Comparison of ENCODE assay signal across 13 mouse cellular contexts in the genomic region with DNA sequence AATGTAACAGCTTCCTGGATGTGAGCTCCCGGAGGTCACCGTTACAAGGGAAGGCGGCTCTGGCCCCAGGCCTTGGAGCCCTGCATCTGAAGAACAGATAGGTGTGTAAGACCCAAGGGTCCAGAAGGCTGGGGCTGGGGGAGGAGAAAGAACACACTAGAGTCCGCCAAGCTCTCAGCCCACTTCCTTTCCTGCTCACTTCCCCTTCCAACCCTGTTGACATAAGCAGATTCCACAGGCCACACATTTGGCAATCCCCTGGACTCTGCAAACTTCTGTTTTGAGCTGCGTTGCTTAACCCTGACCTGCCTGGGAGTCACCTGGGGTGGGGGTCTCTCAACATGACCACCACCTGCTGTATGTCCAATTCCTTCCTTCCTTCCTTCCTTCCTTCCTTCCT. TPM values are rescaled to one million over a fixed set of nuclear protein-coding genes. Genes with fewer than 3 reads are reported as not detected.
A peak's percentile ranks its signal among the peaks of the same experiment; 100 is the strongest.
DNase-seq lines count a peak whose midpoint lies in the region; ATAC-seq lines count a peak whose summit lies in the region.
"Had no signal": no experiment of that assay in that cellular context is flagged by ENCODE, and none has a peak within 500 bp of the region (broad histone marks: within the 10 kb centered on the region; RNA-seq: fewer than 3 reads in every experiment).

A gene (minus strand): TSS at position 88 of the 400 bp plus-strand sequence.

- H3K4me3 ChIP-seq in heart, embryonic 10.5 days, result no peak within 1 kb of the TSS
- H3K4me3 ChIP-seq in heart, embryonic 11.5 days (ENCODE audit: low read depth, low read length), result no peak within 1 kb of the TSS
- H3K4me3 ChIP-seq in hindbrain, embryonic 13.5 days, result no peak within 1 kb of the TSS
- H3K4me3 ChIP-seq: stomach, embryonic 15.5 days had no signal

- no peaks in the 10 kb centered on the region for H3K27me3 ChIP-seq in heart, embryonic 10.5 days (ENCODE audit: insufficient read depth, poor library complexity, severe bottlenecking)
- H3K27me3 ChIP-seq in heart, embryonic 11.5 days (ENCODE audit: control insufficient read depth, insufficient read depth, low read length), result no peaks in the 10 kb centered on the region
- H3K27me3 ChIP-seq in hindbrain, embryonic 13.5 days, result no peaks in the 10 kb centered on the region
- H3K27me3 ChIP-seq: stomach, embryonic 15.5 days had no signal

- H3K9me3 ChIP-seq in heart, embryonic 10.5 days, result no peaks in the 10 kb centered on the region
- no peaks in the 10 kb centered on the region for H3K9me3 ChIP-seq in heart, embryonic 11.5 days (replicated peaks; ENCODE audit: control insufficient read depth, low read length)
- H3K9me3 ChIP-seq in hindbrain, embryonic 13.5 days, result no peaks in the 10 kb centered on the region
- H3K9me3 ChIP-seq: stomach, embryonic 15.5 days had no signal

- WGBS in heart, embryonic 10.5 days, result 63% methylated on average over 5 of the region's 5 CpGs
- WGBS in heart, embryonic 11.5 days (ENCODE audit: insufficient replicate concordance), result 65% methylated on average over 5 of the region's 5 CpGs
- 77% methylated on average over 5 of the region's 5 CpGs for WGBS in hindbrain, embryonic 13.5 days

- H3K27ac ChIP-seq in heart, embryonic 10.5 days, result peak within 1 kb of the TSS; percentile 10; the same call in 1 of the 2 replicates
- no peak within 1 kb of the TSS for H3K27ac ChIP-seq in heart, embryonic 11.5 days (ENCODE audit: low read depth, low read length)
- H3K27ac ChIP-seq in hindbrain, embryonic 13.5 days, result no peak within 1 kb of the TSS
- H3K27ac ChIP-seq: stomach, embryonic 15.5 days had no signal

- H3K9ac ChIP-seq in heart, embryonic 11.5 days (ENCODE audit: low read depth, low read length), result no peak within 1 kb of the TSS
- H3K9ac ChIP-seq in hindbrain, embryonic 13.5 days, result no peak within 1 kb of the TSS
- H3K9ac ChIP-seq: stomach, embryonic 15.5 days had no signal

- peaks cover 17% of the 10 kb centered on the region; the same call in 1 of the 2 replicates for H3K4me1 ChIP-seq in heart, embryonic 10.5 days
- H3K4me1 ChIP-seq in heart, embryonic 11.5 days (ENCODE audit: control insufficient read depth, insufficient read depth, low read length), result 0 out of 2 replicates have a peak, but pooled peaks cover 3% of the 10 kb centered on the region
- no peaks in the 10 kb centered on the region for H3K4me1 ChIP-seq in hindbrain, embryonic 13.5 days (replicated peaks)
- H3K4me1 ChIP-seq: stomach, embryonic 15.5 days had no signal

- no peaks in the 10 kb centered on the region for H3K36me3 ChIP-seq in heart, embryonic 10.5 days
- no peaks in the 10 kb centered on the region for H3K36me3 ChIP-seq in heart, embryonic 11.5 days (ENCODE audit: control insufficient read depth, insufficient read depth, low read length)
- no peaks in the 10 kb centered on the region for H3K36me3 ChIP-seq in hindbrain, embryonic 13.5 days
- H3K36me3 ChIP-seq: stomach, embryonic 15.5 days had no signal

- no peak within 1 kb of the TSS for H3K4me2 ChIP-seq in heart, embryonic 11.5 days
- no peak within 1 kb of the TSS for H3K4me2 ChIP-seq in hindbrain, embryonic 13.5 days
- H3K4me2 ChIP-seq: stomach, embryonic 15.5 days had no signal

- ATAC-seq in heart, embryonic 11.5 days (replicated peaks; ENCODE audit: insufficient number of reproducible peaks, low FRiP score, low TSS enrichment), result no peak
- ATAC-seq in hindbrain, embryonic 13.5 days (ENCODE audit: low FRiP score), result no peak
- ATAC-seq: midbrain, embryonic 16.5 days had no signal

- no peak for DNase-seq in heart, embryonic 10.5 days (ENCODE audit: low spot score)
- peak; percentile 32 to 54 for DNase-seq in spleen, postnatal 36 days (ENCODE audit: low spot score in 2 of 2)
- no peak for DNase-seq in spleen, postnatal 4 days (ENCODE audit: low spot score in 2 of 2)
- DNase-seq in lung, postnatal 14 days, result peak; percentile 42
- DNase-seq in retina, postnatal 1 day, result no peak
- DNase-seq in cerebellum, postnatal 36 days, result no peak
- DNase-seq: cerebellum, adult 11 months; gastrocnemius, postnatal 10 days; kidney, adult 11 months had no signal

RNA-seq across cellular contexts. Expression of the gene that starts here (rescaled TPM):
- 0.54 and 0.57 TPM in 2 replicates for polyA plus RNA-seq in heart, embryonic 10.5 days (2016; fragmentation: Nextera tagmentation; extraction: Ambion mirVana)
- polyA plus RNA-seq in heart, embryonic 11.5 days (2014; fragmentation: Nextera tagmentation; extraction: Ambion mirVana), result 0.21 and 0.34 TPM in 2 replicates
- polyA plus RNA-seq in hindbrain, embryonic 13.5 days (2015; fragmentation: Nextera tagmentation; extraction: Ambion mirVana), result 0.08 and 0.14 TPM in 2 replicates

Comparison
In these comparisons a context has a peak if more than half of its experiments do, and no peak if none do; other contexts are left out.
1. DNase-seq: peak in spleen, postnatal 36 days (2 of 2) and lung, postnatal 14 days (single experiment); none in heart, embryonic 10.5 days (single experiment), spleen, postnatal 4 days (0 of 2), retina, postnatal 1 day (single experiment) and cerebellum, postnatal 36 days (0 of 2).